Mouse (Mus musculus) G1E (cell line): ENCODE measurements around the gene Hint1.

Source experiments
- CTCF ChIP-seq: IDR thresholded peaks from 2 replicates; pipeline ENCODE4 v1.5.1; 2012; ENCODE audit warnings: low read depth, low read length, inconsistent platforms, mixed read lengths
- GATA1 ChIP-seq: IDR thresholded peaks from 2 replicates; pipeline ENCODE4 v1.6.1; 2012; ENCODE audit warnings: borderline replicate concordance, low read length, inconsistent platforms, mixed read lengths
- POLR2AphosphoS5 ChIP-seq: IDR thresholded peaks from 2 replicates; pipeline ENCODE4 v1.6.1; 2012; ENCODE audit warnings: low read depth, low read length, inconsistent platforms; ENCODE audit not compliant: insufficient replicate concordance
- TAL1 ChIP-seq: conservative IDR thresholded peaks from 2 replicates; pipeline ENCODE4 v1.6.1; 2012; ENCODE audit warnings: low read depth, low read length, inconsistent platforms, mixed read lengths

- TF ChIP-seq CTCF (no peak), TAL1 (no peak), POLR2AphosphoS5 (no peak), GATA1 (no peak)
Measured at GRCm38 (mm10) chr11:54881051-54881474, 14.9 kb downstream of the Hint1 start.
